ENCODE assay signal across 25 mouse cellular contexts in the genomic region with DNA sequence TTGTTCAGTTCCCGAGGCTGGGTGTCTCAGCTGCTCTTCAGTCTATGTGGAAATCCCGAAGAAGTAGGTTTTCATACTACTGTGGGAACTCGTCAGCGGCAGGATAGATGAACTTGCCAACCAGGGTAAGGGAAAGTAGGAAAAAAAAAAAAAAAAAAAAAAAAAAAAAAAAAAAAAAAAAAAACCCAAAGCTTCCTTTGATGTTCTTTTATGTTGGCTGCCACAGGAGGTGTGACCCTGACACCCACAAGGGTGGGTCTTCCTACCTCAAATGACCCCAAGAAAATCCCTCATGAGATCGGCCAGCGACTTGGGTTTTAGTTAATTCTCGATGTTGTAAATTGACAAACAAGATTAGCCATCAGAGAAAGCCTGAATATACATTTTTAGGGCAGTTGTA. TPM values are rescaled to one million over a fixed set of nuclear protein-coding genes. Genes with fewer than 3 reads are reported as not detected.
DNase-seq lines count a peak whose midpoint lies in the region; ATAC-seq and TF ChIP-seq lines count a peak whose summit lies in the region.
"Had no signal": no experiment of that assay in that cellular context is flagged by ENCODE, and none has a peak within 500 bp of the region (broad histone marks: within the 10 kb centered on the region; RNA-seq: fewer than 3 reads in every experiment).

No protein-coding gene starts in this region.

- no peak overlapping the region for H3K4me2 ChIP-seq in neural tube, embryonic 15.5 days
- H3K4me2 ChIP-seq in forebrain, embryonic 13.5 days: no peak overlapping the region
- H3K4me2 ChIP-seq: embryonic facial prominence, embryonic 13.5 days; embryonic facial prominence, embryonic 15.5 days; forebrain, embryonic 12.5 days; forebrain, embryonic 15.5 days had no signal

- no peaks in the 10 kb centered on the region for H3K9me3 ChIP-seq in neural tube, embryonic 15.5 days (replicated peaks)
- no peaks in the 10 kb centered on the region for H3K9me3 ChIP-seq in ES-E14 (ENCODE audit: control insufficient read depth, insufficient read depth, low read depth, low read length)
- no peaks in the 10 kb centered on the region for H3K9me3 ChIP-seq in forebrain, embryonic 13.5 days (replicated peaks)
- H3K9me3 ChIP-seq: embryonic facial prominence, embryonic 13.5 days; embryonic facial prominence, embryonic 15.5 days; forebrain, embryonic 10.5 days; forebrain, embryonic 12.5 days; forebrain, embryonic 15.5 days had no signal

- peaks cover 25% of the 10 kb centered on the region for H3K4me1 ChIP-seq in neural tube, embryonic 15.5 days
- H3K4me1 ChIP-seq in ES-E14 (ENCODE audit: control insufficient read depth in 2 of 2, insufficient read depth in 2 of 2, low read length in 2 of 2, poor library complexity in 1 of 2): peaks cover 0 to 11% of the 10 kb centered on the region in 2 experiments
- peaks cover 11% of the 10 kb centered on the region; the same call in 1 of the 2 replicates for H3K4me1 ChIP-seq in brown adipose tissue, adult 24 weeks (ENCODE audit: control insufficient read depth, insufficient read depth, insufficient read length, low read length)
- H3K4me1 ChIP-seq in forebrain, embryonic 13.5 days: peaks cover 26% of the 10 kb centered on the region

- H3K27ac ChIP-seq in neural tube, embryonic 15.5 days (replicated peaks): no peak overlapping the region
- no peak overlapping the region for H3K27ac ChIP-seq in ES-E14 (ENCODE audit: insufficient read depth, low read depth, low read length, poor library complexity, severe bottlenecking)
- H3K27ac ChIP-seq in brown adipose tissue, adult 24 weeks (replicated peaks; ENCODE audit: low read depth, low read length): peak overlapping the region; percentile 55; the same call in 1 of the 2 replicates
- H3K27ac ChIP-seq in forebrain, embryonic 13.5 days: no peak overlapping the region
- H3K27ac ChIP-seq: embryonic facial prominence, embryonic 13.5 days; embryonic facial prominence, embryonic 15.5 days; forebrain, embryonic 10.5 days; forebrain, embryonic 12.5 days; forebrain, embryonic 15.5 days had no signal

- in situ Hi-C loops in ES-E14 (cut with MboI; ENCODE audit: low sequenced_read_pairs in 2 of 2, unreplicated experiment in 2 of 2): no loop called here

- H3K9ac ChIP-seq in neural tube, embryonic 15.5 days (replicated peaks): no peak overlapping the region
- H3K9ac ChIP-seq in ES-E14 (ENCODE audit: insufficient read depth, low read depth, low read length, poor library complexity, severe bottlenecking): no peak overlapping the region
- no peak overlapping the region for H3K9ac ChIP-seq in forebrain, embryonic 13.5 days
- H3K9ac ChIP-seq: embryonic facial prominence, embryonic 13.5 days; embryonic facial prominence, embryonic 15.5 days; forebrain, embryonic 12.5 days; forebrain, embryonic 15.5 days; forebrain, postnatal 0 days had no signal

- 89% methylated on average over 7 of the region's 7 CpGs for WGBS in neural tube, embryonic 15.5 days
- WGBS in forebrain, embryonic 13.5 days: 85% methylated on average over 7 of the region's 7 CpGs

- ATAC-seq in neural tube, embryonic 15.5 days (ENCODE audit: low FRiP score): no peak
- ATAC-seq in forebrain, embryonic 13.5 days: no peak
- ATAC-seq: forebrain, embryonic 15.5 days; forebrain, postnatal 0 days had no signal

- no peak overlapping the region for H3K4me3 ChIP-seq in neural tube, embryonic 15.5 days (replicated peaks)
- no peak overlapping the region for H3K4me3 ChIP-seq in ES-E14 (ENCODE audit: insufficient read depth in 1 of 2, low read depth in 1 of 2, low read length in 2 of 2, poor library complexity in 1 of 2, severe bottlenecking in 1 of 2)
- no peak overlapping the region for H3K4me3 ChIP-seq in brown adipose tissue, adult 24 weeks (ENCODE audit: insufficient read depth, low read depth, low read length)
- H3K4me3 ChIP-seq in forebrain, embryonic 13.5 days: no peak overlapping the region
- H3K4me3 ChIP-seq: embryonic facial prominence, embryonic 13.5 days; embryonic facial prominence, embryonic 15.5 days; erythroblast, embryonic 14.5 days; forebrain, embryonic 10.5 days; forebrain, embryonic 12.5 days; forebrain, embryonic 15.5 days had no signal

- no peaks in the 10 kb centered on the region for H3K36me3 ChIP-seq in neural tube, embryonic 15.5 days
- no peaks in the 10 kb centered on the region for H3K36me3 ChIP-seq in ES-E14 (ENCODE audit: control insufficient read depth, insufficient read depth, low read length, poor library complexity, severe bottlenecking)
- no peaks in the 10 kb centered on the region for H3K36me3 ChIP-seq in forebrain, embryonic 13.5 days (ENCODE audit: poor library complexity, severe bottlenecking)
- H3K36me3 ChIP-seq: embryonic facial prominence, embryonic 13.5 days; embryonic facial prominence, embryonic 15.5 days; forebrain, embryonic 10.5 days; forebrain, embryonic 12.5 days; forebrain, embryonic 15.5 days had no signal

- peak; percentile 4 for DNase-seq in heart, adult 11 months
- no peak for DNase-seq in heart, postnatal 10 days
- peak; percentile 10 for DNase-seq in neural tube, embryonic 10.5 days (ENCODE audit: extremely low spot score, low spot score)
- no peak for DNase-seq in ES-E14 (ENCODE audit: low read depth, low spot score)
- no peak for DNase-seq in thymus, postnatal 10 days (ENCODE audit: low spot score in 2 of 2)
- DNase-seq: adrenal gland, adult 2 months; adrenal gland, postnatal 14 days; adrenal gland, postnatal 36 days; cerebellum, adult 11 months; cerebellum, adult 18-20 months; cerebellum, adult 8-10 months; cerebellum, adult 9-11 months; cerebellum, postnatal 14 days; cerebellum, postnatal 36 days; embryo, embryonic 11 days; forebrain, postnatal 0 days had no signal

- no peaks in the 10 kb centered on the region for H3K27me3 ChIP-seq in neural tube, embryonic 15.5 days (replicated peaks)
- H3K27me3 ChIP-seq in forebrain, embryonic 13.5 days: no peaks in the 10 kb centered on the region
- H3K27me3 ChIP-seq: embryonic facial prominence, embryonic 13.5 days; embryonic facial prominence, embryonic 15.5 days; forebrain, embryonic 12.5 days; forebrain, embryonic 15.5 days had no signal

- intact Hi-C loops in heart, postnatal 10 days (cut with DNase I): no loop called here

TF ChIP-seq in ES-E14, 5 proteins besides CTCF, POLR2A, EP300 and RAD21:
- peak; percentile 81 for TF ChIP-seq ZNF384 (IDR thresholded peaks at IDR 0.05; ENCODE audit: low read depth, low read length)
- TF ChIP-seq ZC3H11A (IDR thresholded peaks at IDR 0.05; ENCODE audit: borderline replicate concordance, low read depth, low read length): no peak
TF ChIP-seq in ES-E14: peak in this region for 1.

RNA-seq across cellular contexts. Expression of a gene that starts 25.6 kb away (rescaled TPM):
- 100 to 1,000 TPM; 490 to 566 TPM for total RNA-seq in heart, postnatal 10 days (2021)
- 375 and 397 TPM in 2 replicates for polyA plus RNA-seq in neural tube, embryonic 15.5 days (2015; fragmentation: Nextera tagmentation; extraction: Ambion mirVana)
- 302 and 324 TPM in 2 replicates for total RNA-seq in ES-E14 (2012; rRNA removed)
- 162 and 164 TPM in 2 replicates for polyA plus RNA-seq in brown adipose tissue, adult 24 weeks (2012; ENCODE audit: insufficient read depth, insufficient read length, missing spikeins)
- 552 and 600 TPM in 2 replicates for polyA plus RNA-seq in forebrain, embryonic 13.5 days (2015; fragmentation: Nextera tagmentation; extraction: Ambion mirVana)

Comparison
In these comparisons a context has a peak if more than half of its experiments do, and no peak if none do; other contexts are left out.
1. DNase-seq: peak in heart, adult 11 months (single experiment) and neural tube, embryonic 10.5 days (single experiment); none in heart, postnatal 10 days (0 of 2), ES-E14 (single experiment) and thymus, postnatal 10 days (0 of 2).